Mouse (Mus musculus) large intestine, adult 2 months (tissue): ENCODE measurements around the gene Sfxn1. TPM values are rescaled to one million over a fixed set of nuclear protein-coding genes. Genes with fewer than 3 reads are reported as not detected.

ENCODE experiments used
- DNase-seq: peaks from one replicate; pipeline ENCODE4 v3.0.0-alpha.2; 2012; ENCODE audit warnings: low read depth, low spot score
- WGBS: fragments of 180-500 bp; shearing (Covaris S2); methylation state at CpG from one replicate; pipeline ENCODE4 v1.1.7; 2018; 5-methylcytosine and 5-hydroxymethylcytosine counted together
- polyA plus RNA-seq: library from polyadenylated mRNA; depleted of rRNA; stranded (reverse); fragments of >200 nt; gene quantifications from 2 replicates; pipeline ENCODE4 v1.2.3, GENCODE M21; 2012; rRNA removed

Sfxn1 gene
- polyA plus RNA-seq, 1 experiment = 39.5 TPM

DNA sequence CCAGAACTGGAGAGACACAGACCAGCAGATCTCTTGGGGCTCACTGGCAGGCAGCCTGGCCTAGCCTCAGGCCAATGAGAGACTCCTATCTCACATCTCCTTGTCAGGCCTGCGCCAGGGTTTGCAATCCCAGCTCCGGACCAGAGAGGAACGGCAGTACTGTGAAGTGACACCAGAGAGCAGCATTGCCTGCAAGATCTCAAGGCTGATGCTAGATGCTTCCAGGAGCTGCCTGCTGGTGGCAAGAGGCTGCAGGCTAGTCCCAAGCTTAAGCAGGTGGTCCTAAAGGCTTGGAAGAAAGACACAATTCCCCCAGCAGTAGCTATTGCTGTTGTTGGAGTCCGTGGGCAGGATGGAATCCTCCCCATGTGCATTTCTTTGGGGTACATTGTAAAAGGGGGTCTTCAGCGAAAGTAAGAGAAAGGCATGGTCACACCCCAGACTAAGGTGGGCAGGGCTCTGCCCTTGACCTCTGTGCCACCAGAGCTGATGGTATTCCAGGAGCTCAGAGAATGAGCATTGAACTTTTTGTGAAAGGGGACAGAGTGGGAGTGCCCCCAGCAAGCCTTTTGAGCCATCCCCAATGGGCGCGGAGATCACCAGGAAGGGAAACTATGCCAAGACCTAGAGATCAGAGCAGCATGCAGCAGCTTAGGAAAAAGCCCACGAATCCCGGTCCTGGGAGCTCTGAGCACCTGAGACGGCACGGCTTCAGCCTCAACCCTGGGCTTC is 42.3 kb downstream of the Sfxn1 start:
- WGBS = 57% methylated on average over 11 of the region's 11 CpGs
- DNase-seq = no peak

DNA sequence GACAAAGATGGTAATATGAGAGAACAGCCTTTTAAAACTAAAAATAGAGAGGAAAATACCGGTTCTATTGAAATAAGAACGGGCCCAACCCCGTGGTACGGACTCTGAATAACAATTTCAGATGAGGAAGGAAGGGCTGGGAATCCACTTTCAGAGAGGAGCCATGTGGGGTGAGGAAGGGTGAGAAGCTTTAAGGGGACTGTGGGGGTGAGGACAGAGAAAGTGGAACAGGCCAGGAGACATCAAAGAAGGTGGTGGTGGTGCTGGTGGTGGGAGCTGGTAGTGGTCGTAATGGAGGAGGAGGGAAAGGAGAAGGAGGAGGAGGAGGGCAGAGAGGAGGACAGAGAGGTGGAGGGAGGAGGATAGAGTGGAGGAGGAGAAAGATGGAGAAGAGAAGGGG is 43.3 kb downstream of the Sfxn1 start:
- 47% methylated on average over 5 of the region's 5 CpGs for WGBS
- DNase-seq = no peak

DNA sequence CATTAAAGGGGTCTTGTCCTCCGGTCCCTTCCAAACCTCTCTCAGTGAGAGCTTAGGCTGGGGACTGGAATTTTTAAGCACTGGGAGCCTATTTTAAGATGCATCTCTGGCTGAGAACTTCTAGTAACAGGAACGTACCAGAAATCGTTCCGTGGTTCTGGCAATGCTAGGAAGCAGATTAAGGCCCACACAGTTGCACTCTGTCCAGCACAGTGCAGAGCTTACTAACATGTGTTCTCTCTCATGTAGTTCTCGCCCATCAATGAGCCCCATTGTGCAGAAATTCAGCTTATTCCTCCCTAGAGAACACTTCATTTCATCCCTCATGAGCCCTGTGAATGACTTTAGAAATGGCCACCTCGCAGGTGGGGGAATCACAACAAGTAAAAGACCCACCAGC is 44.1 kb downstream of the Sfxn1 start:
- DNase-seq = no peak
- 69% methylated on average over 6 of the region's 6 CpGs for WGBS

DNA sequence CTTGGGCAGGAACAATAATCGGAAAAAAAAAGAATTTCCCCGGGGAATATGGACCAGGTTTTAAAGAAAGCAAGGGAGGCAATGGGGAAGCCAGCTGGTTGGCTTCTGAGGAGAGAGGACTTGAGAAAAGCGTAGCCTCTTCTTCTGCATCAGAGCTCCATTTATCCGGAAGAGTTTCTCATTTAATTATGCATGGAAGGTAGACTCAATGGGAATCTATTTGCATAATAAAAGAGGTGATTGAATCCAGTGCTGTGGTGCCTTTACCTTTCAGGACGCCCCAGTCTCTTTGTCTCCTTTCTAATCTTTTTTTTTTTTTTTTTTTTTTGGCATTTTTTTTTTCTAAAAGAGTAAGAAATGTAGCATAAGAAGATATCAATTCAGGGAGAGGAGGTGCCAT is 46.7 kb downstream of the Sfxn1 start:
- DNase-seq = no peak
- 54% methylated on average over 5 of the region's 5 CpGs for WGBS

DNA sequence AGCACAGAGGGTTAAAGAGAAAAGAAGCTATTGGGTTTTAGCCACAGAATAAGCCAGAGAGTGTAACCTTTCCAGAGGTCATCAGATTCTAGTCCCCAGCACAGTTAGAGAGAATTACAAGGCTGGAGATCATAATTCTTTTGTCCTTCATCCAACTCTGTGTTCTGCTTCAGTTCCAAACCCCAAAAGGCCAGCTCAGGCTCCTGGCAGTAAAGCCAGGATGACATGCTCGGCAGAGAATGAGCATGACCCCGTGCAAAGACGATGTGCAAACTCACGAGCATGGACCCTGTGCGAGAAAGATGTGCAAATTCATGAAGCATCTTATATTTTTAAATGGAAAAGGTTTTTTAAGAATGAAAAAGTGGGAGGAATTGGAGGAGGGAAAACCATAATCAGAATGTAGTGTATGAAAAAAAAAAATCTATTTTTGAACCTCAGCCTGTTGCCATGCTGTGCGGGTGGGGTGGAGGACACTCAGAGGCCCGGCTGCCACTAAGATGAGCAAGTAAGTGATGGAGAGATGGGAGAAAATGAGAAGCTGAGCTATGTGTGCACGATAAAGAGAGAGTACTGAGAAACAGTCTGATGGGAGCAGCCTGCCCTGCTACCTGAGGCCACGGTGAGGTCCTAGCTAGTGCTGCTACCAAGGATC is 66.2 kb downstream of the Sfxn1 start:
- WGBS = 72% methylated on average over 9 of the region's 9 CpGs
- DNase-seq = no peak

DNA sequence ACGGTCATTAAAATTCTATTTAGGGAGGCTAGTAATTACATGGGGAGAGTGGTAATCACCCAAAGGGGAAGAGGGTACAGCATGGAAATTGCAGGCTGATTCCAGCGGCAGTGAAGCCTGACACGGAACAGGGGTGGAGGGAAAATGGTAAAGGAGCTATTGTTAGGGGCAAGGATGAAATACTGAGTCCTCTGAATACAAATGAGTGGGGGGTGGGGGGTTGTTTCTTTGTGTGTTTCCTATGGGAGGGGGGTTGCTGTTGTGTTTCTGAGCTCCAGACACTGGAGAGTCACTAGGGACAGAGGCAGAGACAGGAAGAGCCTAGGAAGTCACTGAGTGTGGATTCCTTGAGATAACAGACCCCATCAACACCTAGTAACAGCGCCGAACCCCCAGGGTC is 72.1 kb downstream of the Sfxn1 start:
- no peak for DNase-seq
- WGBS = 48% methylated on average over 5 of the region's 5 CpGs

DNA sequence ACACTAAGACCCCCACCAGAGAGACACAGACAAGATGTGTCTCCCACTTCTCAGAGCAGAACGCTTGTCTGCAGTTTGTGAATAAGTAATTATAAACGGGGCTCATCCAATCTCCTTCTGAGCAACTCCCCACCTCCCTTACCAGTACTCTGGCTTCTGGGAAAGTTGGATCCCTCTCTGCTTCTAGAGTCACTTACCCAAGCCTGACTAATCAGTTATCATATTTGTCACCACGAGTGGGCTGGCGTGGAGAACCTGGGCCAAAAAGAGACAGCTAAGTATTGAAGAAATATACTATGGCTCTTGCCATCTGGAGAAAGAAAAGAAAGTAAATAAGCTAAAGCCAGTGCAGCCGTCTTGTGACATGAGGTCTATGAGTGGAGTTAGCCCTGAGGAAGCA is 73.0 kb downstream of the Sfxn1 start:
- no peak for DNase-seq

DNA sequence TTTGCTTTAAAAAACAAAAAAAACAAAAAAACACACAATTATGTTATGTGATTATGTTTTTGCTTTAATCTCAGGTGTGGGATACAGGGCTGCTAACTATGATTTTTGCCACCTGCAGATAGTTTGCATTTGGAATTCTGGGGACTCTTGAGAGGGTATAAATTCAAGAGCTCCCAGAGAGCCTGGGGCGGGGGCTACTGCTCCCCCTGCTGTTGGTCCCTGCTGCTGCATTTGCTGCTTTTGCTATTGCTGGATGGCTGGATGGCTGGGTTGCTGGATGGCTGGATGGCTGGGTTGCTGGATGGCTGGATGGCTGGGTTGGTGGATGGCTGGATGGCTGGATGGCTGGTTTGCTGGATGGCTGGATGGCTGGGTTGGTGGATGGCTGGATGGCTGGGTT is 75.7 kb downstream of the Sfxn1 start:
- WGBS = 61% methylated on average over 1 of the region's 1 CpGs
- DNase-seq = no peak

More for the DNA sequence above, 73.0 kb downstream of the Sfxn1 start:
- WGBS = 75% methylated on average over 5 of the region's 5 CpGs

DNA sequence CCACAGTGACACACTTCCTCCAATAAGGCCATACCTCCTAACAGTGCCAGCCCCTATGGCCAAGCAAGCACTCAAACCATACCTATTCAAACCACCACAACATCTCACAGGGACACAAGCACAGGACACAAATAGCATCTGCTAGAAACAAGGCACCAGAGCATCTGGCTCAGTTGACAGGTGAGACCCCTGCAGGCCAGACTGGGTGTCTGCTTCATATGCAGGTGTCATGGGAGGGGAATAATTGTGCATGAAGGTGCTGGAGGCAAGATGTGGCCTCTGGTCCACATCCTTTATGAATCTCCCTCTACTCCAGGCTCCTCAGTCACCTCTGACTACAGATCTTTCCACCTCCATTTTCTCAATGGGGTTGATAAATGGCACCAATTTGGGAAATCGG is 80.8 kb downstream of the Sfxn1 start:
- 86% methylated on average over 1 of the region's 1 CpGs for WGBS
- DNase-seq = no peak

DNA sequence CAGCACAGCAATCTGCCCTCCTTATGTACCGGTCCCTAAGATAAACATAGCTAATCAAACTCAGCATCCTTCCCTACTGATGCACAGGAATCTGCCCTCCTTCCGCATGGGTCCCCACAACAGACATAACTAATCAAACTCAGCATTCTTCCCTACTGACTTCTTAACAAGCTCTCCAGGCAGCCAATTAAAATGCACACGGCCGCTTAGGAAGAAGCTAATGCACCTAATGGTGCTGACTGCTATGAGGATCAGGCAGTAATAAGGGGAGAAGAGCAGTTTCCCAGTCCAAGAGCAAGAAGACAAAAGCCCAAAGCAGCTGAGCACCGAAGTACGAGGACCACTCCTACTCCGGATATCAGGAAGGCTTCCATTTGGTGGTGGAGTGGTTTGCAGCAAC is 81.2 kb downstream of the Sfxn1 start:
- DNase-seq = no peak
- 65% methylated on average over 7 of the region's 7 CpGs for WGBS

DNA sequence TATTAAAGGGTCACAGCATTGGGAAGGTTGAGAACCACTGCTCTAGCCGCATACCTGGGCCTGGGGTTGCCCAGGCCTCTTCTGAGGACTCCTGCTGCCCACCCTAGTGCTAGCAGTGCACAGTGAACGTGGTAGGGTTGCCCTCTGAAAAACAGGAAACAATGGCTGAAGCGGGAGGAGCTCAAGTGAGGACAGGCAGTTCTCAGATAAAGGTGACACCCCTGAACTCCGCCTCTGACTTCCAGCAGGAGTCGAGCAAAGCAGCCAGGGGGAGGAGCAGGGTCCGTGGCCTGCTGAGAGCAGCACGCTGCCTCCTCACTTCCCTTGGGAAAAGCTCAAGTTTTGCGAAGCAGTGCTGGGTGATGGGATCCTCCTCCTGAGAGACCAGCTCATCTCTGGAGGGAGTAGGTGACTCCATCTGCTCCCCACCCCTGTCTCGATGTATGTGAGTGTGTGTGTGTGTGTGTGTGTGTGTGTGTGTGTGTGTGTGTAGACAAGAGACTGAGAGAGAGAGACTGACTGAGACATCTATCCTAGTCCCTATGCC is 82.1 kb downstream of the Sfxn1 start:
- 20% methylated on average over 9 of the region's 9 CpGs for WGBS
- DNase-seq = no peak

DNA sequence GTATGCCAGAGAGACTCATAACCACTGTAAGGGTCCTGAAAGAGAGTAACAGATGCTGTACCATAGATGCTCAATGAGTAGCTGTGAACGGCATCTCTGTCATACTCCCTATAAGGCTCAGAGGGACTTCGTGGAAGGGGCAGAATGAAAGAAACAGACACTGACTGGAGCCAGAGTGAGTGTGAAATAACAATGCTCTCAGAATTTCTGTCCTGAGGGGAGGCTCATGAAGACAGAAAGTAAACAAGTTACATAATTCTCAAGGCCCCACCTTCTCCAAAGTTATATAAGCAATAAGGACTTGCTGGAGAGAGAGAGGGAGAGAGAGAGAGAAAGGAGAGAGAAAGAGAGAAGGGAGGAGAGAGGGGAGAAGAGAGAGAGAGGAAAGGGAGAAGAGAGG is 84.2 kb downstream of the Sfxn1 start:
- no peak for DNase-seq
- WGBS = 79% methylated on average over 2 of the region's 2 CpGs

Other genes with a start within 250 kb of the Sfxn1 start
- 0.03 TPM in 1 of 2 replicates, not detected in the other for gene Drd1, start 16.2 kb upstream of the Sfxn1 start, polyA plus RNA-seq
- gene Hrh2, start 120.3 kb downstream of the Sfxn1 start, polyA plus RNA-seq = 0.76 and 1.6 TPM in 2 replicates